Mouse (Mus musculus): ENCODE measurements around the gene Noct. TPM values are rescaled to one million over a fixed set of nuclear protein-coding genes. Genes with fewer than 3 reads are reported as not detected.

The Noct gene
- polyA plus RNA-seq, 1 experiment from 2014 or later = 10.0 TPM

GRCm38 (mm10) chr3:51254784-51255183 lies 30.5 kb downstream of the Noct start:
- WGBS = 81% methylated on average over 7 of the region's 7 CpGs
- Histone ChIP-seq H3K36me3 (ENCODE audit: control insufficient read depth, insufficient read depth, low read length) (peaks cover 86% of the 10 kb centered on the region), H3K27me3 (replicated peaks; ENCODE audit: control insufficient read depth, insufficient read depth, low read length) (no peaks in the 10 kb centered on the region)

DNA sequence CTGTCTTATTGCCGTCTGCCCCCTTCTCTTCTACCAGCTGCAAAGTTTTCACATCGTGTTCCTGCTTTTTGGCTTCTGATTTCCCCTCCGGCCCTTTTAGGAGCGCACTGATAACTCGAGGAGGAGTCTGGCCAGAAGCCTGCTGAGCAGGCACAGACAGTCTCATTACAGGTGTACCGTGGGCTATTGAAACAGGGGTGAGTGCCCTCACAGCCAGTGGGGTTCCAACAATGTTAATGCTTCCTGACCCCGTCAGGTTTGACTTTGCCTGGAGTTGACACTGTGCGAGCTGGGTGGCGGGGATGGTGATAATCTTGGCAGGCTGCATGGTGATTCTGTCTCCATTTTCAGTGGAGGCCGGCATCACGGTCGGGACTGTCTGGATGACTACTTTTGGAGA lies 32.2 kb downstream of the Noct start:
- Histone ChIP-seq H3K4me3 (ENCODE audit: low read depth, low read length) (no peak overlapping the region), H3K27me3 (replicated peaks; ENCODE audit: control insufficient read depth, insufficient read depth, low read length) (no peaks in the 10 kb centered on the region), H3K9me3 (ENCODE audit: control insufficient read depth, low read length) (no peaks in the 10 kb centered on the region), H3K27ac (replicated peaks; ENCODE audit: low read depth, low read length) (no peak overlapping the region), H3K36me3 (ENCODE audit: control insufficient read depth, insufficient read depth, low read length) (peaks cover 93% of the 10 kb centered on the region), H3K4me1 (ENCODE audit: control insufficient read depth, insufficient read depth, low read length) (no peaks in the 10 kb centered on the region), H3K9ac (ENCODE audit: low read depth, low read length) (no peak overlapping the region), H3K4me2 (ENCODE audit: low read depth, low read length) (no peak overlapping the region)
- WGBS = 87% methylated on average over 12 of the region's 12 CpGs
- no peak for ATAC-seq (ENCODE audit: low read depth)
- no peak for DNase-seq (ENCODE audit: low spot score)

More at GRCm38 (mm10) chr3:51254784-51255183, 30.5 kb downstream of the Noct start:
- H3K9ac ChIP-seq (ENCODE audit: low read depth, low read length) = no peak overlapping the region
- H3K4me2 ChIP-seq (ENCODE audit: low read depth, low read length) = no peak overlapping the region
- H3K27ac ChIP-seq (replicated peaks; ENCODE audit: low read depth, low read length) = no peak overlapping the region
- no peaks in the 10 kb centered on the region for H3K9me3 ChIP-seq (ENCODE audit: control insufficient read depth, low read length)
- H3K4me1 ChIP-seq (ENCODE audit: control insufficient read depth, insufficient read depth, low read length) = no peaks in the 10 kb centered on the region
- ATAC-seq (ENCODE audit: low read depth) (no peak), DNase-seq (ENCODE audit: low spot score) (no peak)
- H3K4me3 ChIP-seq (ENCODE audit: low read depth, low read length) = no peak overlapping the region

GRCm38 (mm10) chr3:51258070-51258469 lies 33.8 kb downstream of the Noct start:
- no peaks in the 10 kb centered on the region for H3K27me3 ChIP-seq (replicated peaks; ENCODE audit: control insufficient read depth, insufficient read depth, low read length)
- H3K4me3 ChIP-seq (ENCODE audit: low read depth, low read length) = no peak overlapping the region
- H3K9ac ChIP-seq (ENCODE audit: low read depth, low read length) = no peak overlapping the region
- DNase-seq (ENCODE audit: low spot score) (no peak), ATAC-seq (ENCODE audit: low read depth) (no peak)
- no peak overlapping the region for H3K4me2 ChIP-seq (ENCODE audit: low read depth, low read length)
- WGBS = 89% methylated on average over 5 of the region's 5 CpGs
- no peaks in the 10 kb centered on the region for H3K4me1 ChIP-seq (ENCODE audit: control insufficient read depth, insufficient read depth, low read length)
- H3K36me3 ChIP-seq (ENCODE audit: control insufficient read depth, insufficient read depth, low read length) = peaks cover 97% of the 10 kb centered on the region
- no peak overlapping the region for H3K27ac ChIP-seq (replicated peaks; ENCODE audit: low read depth, low read length)
- no peaks in the 10 kb centered on the region for H3K9me3 ChIP-seq (ENCODE audit: control insufficient read depth, low read length)

- 81% methylated on average over 7 of the region's 8 CpGs for WGBS
- DNase-seq (ENCODE audit: low spot score) (no peak), ATAC-seq (ENCODE audit: low read depth) (no peak)
- Histone ChIP-seq H3K9me3 (ENCODE audit: control insufficient read depth, low read length) (no peaks in the 10 kb centered on the region), H3K4me1 (ENCODE audit: control insufficient read depth, insufficient read depth, low read length) (no peaks in the 10 kb centered on the region), H3K36me3 (ENCODE audit: control insufficient read depth, insufficient read depth, low read length) (peaks cover 83% of the 10 kb centered on the region), H3K27me3 (replicated peaks; ENCODE audit: control insufficient read depth, insufficient read depth, low read length) (no peaks in the 10 kb centered on the region), H3K27ac (replicated peaks; ENCODE audit: low read depth, low read length) (no peak overlapping the region), H3K4me2 (ENCODE audit: low read depth, low read length) (no peak overlapping the region), H3K4me3 (ENCODE audit: low read depth, low read length) (no peak overlapping the region), H3K9ac (ENCODE audit: low read depth, low read length) (no peak overlapping the region)
Observed at GRCm38 (mm10) chr3:51262942-51263341, 38.7 kb downstream of the Noct start.

- DNase-seq (ENCODE audit: low spot score) = peak; percentile 28
- ATAC-seq (ENCODE audit: low read depth) = no peak; the same call in 1 of the 2 replicates
- no peak overlapping the region for H3K27ac ChIP-seq (replicated peaks; ENCODE audit: low read depth, low read length)
- peaks cover 30% of the 10 kb centered on the region for H3K36me3 ChIP-seq (ENCODE audit: control insufficient read depth, insufficient read depth, low read length)
- H3K27me3 ChIP-seq (replicated peaks; ENCODE audit: control insufficient read depth, insufficient read depth, low read length) = no peaks in the 10 kb centered on the region
- H3K4me2 ChIP-seq (ENCODE audit: low read depth, low read length) = no peak overlapping the region
- H3K9ac ChIP-seq (ENCODE audit: low read depth, low read length) = no peak overlapping the region
- peaks cover 5% of the 10 kb centered on the region; the same call in 1 of the 2 replicates for H3K4me1 ChIP-seq (ENCODE audit: control insufficient read depth, insufficient read depth, low read length)
- WGBS = 65% methylated on average over 12 of the region's 12 CpGs
- no peak overlapping the region for H3K4me3 ChIP-seq (ENCODE audit: low read depth, low read length)
- no peaks in the 10 kb centered on the region for H3K9me3 ChIP-seq (ENCODE audit: control insufficient read depth, low read length)
Observed at GRCm38 (mm10) chr3:51268434-51268833, 44.2 kb downstream of the Noct start.

DNA sequence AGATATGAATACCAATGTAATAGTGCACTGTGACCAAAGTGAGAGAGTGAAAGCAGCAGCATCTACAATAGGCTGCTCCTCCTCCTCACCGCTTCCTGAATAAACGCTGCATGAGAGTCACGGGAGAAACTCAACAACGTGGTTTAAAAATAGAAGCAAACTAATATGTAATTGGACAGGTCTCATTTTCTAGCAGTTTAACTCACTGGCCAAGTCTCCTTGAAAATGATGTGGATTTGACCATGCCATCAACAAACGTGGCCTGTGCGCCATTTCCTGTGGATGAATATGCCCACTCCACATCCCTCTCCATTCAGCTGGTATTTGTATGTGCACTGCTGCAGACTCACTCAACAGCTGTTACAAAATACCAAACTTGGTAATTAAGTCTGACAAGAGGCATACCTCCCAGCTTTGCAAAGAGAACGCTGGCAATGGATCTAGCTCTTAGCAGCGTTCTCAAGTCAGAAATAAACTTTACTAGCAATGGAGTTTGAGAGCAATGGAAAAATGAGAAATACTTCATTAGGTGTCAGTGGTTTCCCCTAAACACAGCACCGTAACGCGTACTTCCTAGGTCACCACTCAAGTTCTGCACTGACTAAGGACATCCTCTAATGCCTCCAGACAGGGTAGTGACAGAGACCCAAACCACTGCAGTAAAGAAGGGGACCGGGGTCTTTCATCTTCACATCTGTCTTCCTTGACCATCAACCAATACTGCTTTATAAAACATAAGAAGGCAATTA lies 46.0 kb downstream of the Noct start:
- H3K4me1 ChIP-seq (ENCODE audit: control insufficient read depth, insufficient read depth, low read length) = peaks cover 6% of the 10 kb centered on the region; the same call in 1 of the 2 replicates
- peak; percentile 46 for DNase-seq (ENCODE audit: low spot score)
- 0 out of 2 replicates have a peak, but pooled peaks have one; percentile 60 for ATAC-seq (ENCODE audit: low read depth)
- no peaks in the 10 kb centered on the region for H3K27me3 ChIP-seq (replicated peaks; ENCODE audit: control insufficient read depth, insufficient read depth, low read length)
- no peak overlapping the region for H3K4me2 ChIP-seq (ENCODE audit: low read depth, low read length)
- no peak overlapping the region for H3K4me3 ChIP-seq (ENCODE audit: low read depth, low read length)
- WGBS = 76% methylated on average over 12 of the region's 12 CpGs
- H3K9ac ChIP-seq (ENCODE audit: low read depth, low read length) = no peak overlapping the region
- no peaks in the 10 kb centered on the region for H3K9me3 ChIP-seq (ENCODE audit: control insufficient read depth, low read length)
- H3K36me3 ChIP-seq (ENCODE audit: control insufficient read depth, insufficient read depth, low read length) = peaks cover 12% of the 10 kb centered on the region
- H3K27ac ChIP-seq (replicated peaks; ENCODE audit: low read depth, low read length) = 0 out of 2 replicates have a peak overlapping the region, but pooled peaks have one; percentile 28

GRCm38 (mm10) chr3:51275956-51276398 lies 51.7 kb downstream of the Noct start:
- Histone ChIP-seq H3K4me2 (ENCODE audit: low read depth, low read length) (peak overlapping the region; percentile 76), H3K9me3 (ENCODE audit: control insufficient read depth, low read length) (no peaks in the 10 kb centered on the region), H3K9ac (ENCODE audit: low read depth, low read length) (peak overlapping the region; percentile 95), H3K4me1 (ENCODE audit: control insufficient read depth, insufficient read depth, low read length) (0 out of 2 replicates have a peak, but pooled peaks cover 4% of the 10 kb centered on the region), H3K36me3 (ENCODE audit: control insufficient read depth, insufficient read depth, low read length) (no peaks in the 10 kb centered on the region), H3K27ac (replicated peaks; ENCODE audit: low read depth, low read length) (peak overlapping the region; percentile 99), H3K4me3 (ENCODE audit: low read depth, low read length) (peak overlapping the region; percentile 99), H3K27me3 (replicated peaks; ENCODE audit: control insufficient read depth, insufficient read depth, low read length) (no peaks in the 10 kb centered on the region)
- DNase-seq (ENCODE audit: low spot score) (peak; percentile 100), ATAC-seq (ENCODE audit: low read depth) (peak; percentile 99)
- under 1% methylated on average over 25 of the region's 33 CpGs for WGBS

- H3K27me3 ChIP-seq (replicated peaks; ENCODE audit: control insufficient read depth, insufficient read depth, low read length) = no peaks in the 10 kb centered on the region
- H3K27ac ChIP-seq (replicated peaks; ENCODE audit: low read depth, low read length) = peak overlapping the region; percentile 99
- 0 out of 2 replicates have a peak, but pooled peaks cover 4% of the 10 kb centered on the region for H3K4me1 ChIP-seq (ENCODE audit: control insufficient read depth, insufficient read depth, low read length)
- WGBS = under 1% methylated on average over 20 of the region's 93 CpGs
- H3K4me2 ChIP-seq (ENCODE audit: low read depth, low read length) = peak overlapping the region; percentile 76
- peak overlapping the region; percentile 95 for H3K9ac ChIP-seq (ENCODE audit: low read depth, low read length)
- no peaks in the 10 kb centered on the region for H3K36me3 ChIP-seq (ENCODE audit: control insufficient read depth, insufficient read depth, low read length)
- ATAC-seq (ENCODE audit: low read depth) (peak; percentile 31), DNase-seq (ENCODE audit: low spot score) (peak; percentile 44)
- H3K9me3 ChIP-seq (ENCODE audit: control insufficient read depth, low read length) = no peaks in the 10 kb centered on the region
- peak overlapping the region; percentile 99 for H3K4me3 ChIP-seq (ENCODE audit: low read depth, low read length)
Observed at GRCm38 (mm10) chr3:51276421-51277111, 52.3 kb downstream of the Noct start.
